Mouse (Mus musculus): ENCODE data around the gene Fcgr3. TPM values are rescaled to one million over a fixed set of nuclear protein-coding genes. Genes with fewer than 3 reads are reported as not detected.

Gene Fcgr3
- total and polyA plus RNA-seq, 3 experiments: 3.7 to 8.5 (median 6.1) TPM

- no peaks in the 10 kb centered on the region for H3K36me3 ChIP-seq (replicated peaks in 1 of 2; ENCODE audit: control insufficient read depth in 1 of 2, insufficient read depth in 1 of 2, low read length in 1 of 2)
- H3K9ac ChIP-seq (ENCODE audit: insufficient read depth, low read depth): no peak overlapping the region
- no peak for DNase-seq (ENCODE audit: extremely low read depth)
- no peak overlapping the region for H3K27ac ChIP-seq (ENCODE audit: insufficient read depth, low read depth)
- no peaks in the 10 kb centered on the region for H3K79me2 ChIP-seq (replicated peaks; ENCODE audit: control insufficient read depth, extremely low read depth, insufficient read depth, poor library complexity, severe bottlenecking)
- no peaks in the 10 kb centered on the region for H3K27me3 ChIP-seq (replicated peaks)
- no peak overlapping the region for H3K4me2 ChIP-seq (ENCODE audit: insufficient read depth, low read depth, poor library complexity, severe bottlenecking)
- no peak overlapping the region for H3K4me3 ChIP-seq (replicated peaks in 1 of 3; ENCODE audit: low read depth in 2 of 3, low read length in 2 of 3, poor library complexity in 1 of 3)
- dilution Hi-C loops (cut with MboI; ENCODE audit: extremely low pct_ligation_motif_present, extremely low pct_unique_long_range_greater_than_20kb, low sequenced_read_pairs) (no loop called here), in situ Hi-C loops (cut with MboI; ENCODE audit: low pct_ligation_motif_present, low pct_unique_long_range_greater_than_20kb, low sequenced_read_pairs) (no loop called here)
- TF ChIP-seq MAZ (IDR thresholded peaks at IDR 0.05; ENCODE audit: low read depth, low read length) (no peak), HCFC1 (IDR thresholded peaks at IDR 0.05; ENCODE audit: low read depth, low read length) (no peak), ZC3H11A (IDR thresholded peaks at IDR 0.05; ENCODE audit: low read depth, low read length) (no peak), NELFE (IDR thresholded peaks at IDR 0.05; ENCODE audit: low read depth, low read length) (no peak), USF2 (conservative IDR thresholded peaks at IDR 0.05; ENCODE audit: low read depth, low read length) (no peak), RCOR1 (conservative IDR thresholded peaks at IDR 0.05; ENCODE audit: low read depth, low read length) (no peak), POLR2AphosphoS2 (IDR thresholded peaks at IDR 0.05; ENCODE audit: low read depth, low read length) (no peak), CHD2 (IDR thresholded peaks at IDR 0.05; ENCODE audit: low read length) (no peak), ZNF384 (IDR thresholded peaks at IDR 0.05; ENCODE audit: low read depth, low read length) (no peak), JUN (IDR thresholded peaks at IDR 0.05; ENCODE audit: insufficient read depth, low read depth, low read length) (no peak), GABPA (IDR thresholded peaks at IDR 0.05; ENCODE audit: insufficient replicate concordance, low read depth, low read length) (no peak), CHD1 (IDR thresholded peaks at IDR 0.05; ENCODE audit: low read depth, low read length) (no peak)
- peaks cover 2 to 3% of the 10 kb centered on the region in 2 experiments for H3K4me1 ChIP-seq (ENCODE audit: control insufficient read depth in 1 of 2, insufficient read depth in 2 of 2)
- peaks cover 11% of the 10 kb centered on the region for H3K9me3 ChIP-seq (replicated peaks; ENCODE audit: low read length)
These were observed 53.0 kb downstream of the Fcgr3 start for GRCm38 (mm10) chr1:171011733-171012132.

- H3K4me3 ChIP-seq (replicated peaks in 1 of 3; ENCODE audit: low read depth in 2 of 3, low read length in 2 of 3, poor library complexity in 1 of 3): no peak overlapping the region
- H3K79me2 ChIP-seq (replicated peaks; ENCODE audit: control insufficient read depth, extremely low read depth, insufficient read depth, poor library complexity, severe bottlenecking): no peaks in the 10 kb centered on the region
- peak; percentile 41 for DNase-seq (ENCODE audit: extremely low read depth)
- H3K4me2 ChIP-seq (ENCODE audit: insufficient read depth, low read depth, poor library complexity, severe bottlenecking): no peak overlapping the region
- peaks cover 24 to 35% of the 10 kb centered on the region in 2 experiments for H3K4me1 ChIP-seq (ENCODE audit: control insufficient read depth in 1 of 2, insufficient read depth in 2 of 2)
- H3K36me3 ChIP-seq (replicated peaks in 1 of 2; ENCODE audit: control insufficient read depth in 1 of 2, insufficient read depth in 1 of 2, low read length in 1 of 2): no peaks in the 10 kb centered on the region
- TF ChIP-seq JUN (IDR thresholded peaks at IDR 0.05; ENCODE audit: insufficient read depth, low read depth, low read length) (no peak), ZKSCAN1 (IDR thresholded peaks at IDR 0.05; ENCODE audit: borderline replicate concordance, low read depth, low read length) (no peak), POLR2AphosphoS2 (IDR thresholded peaks at IDR 0.05; ENCODE audit: low read depth, low read length) (no peak), BHLHE40 (IDR thresholded peaks at IDR 0.05; ENCODE audit: low read depth, low read length) (no peak), CTCF (conservative IDR thresholded peaks at IDR 0.05 in 1 of 2, IDR thresholded peaks at IDR 0.05 in 1 of 2; ENCODE audit: low read depth in 2 of 2, low read length in 2 of 2) (peak; percentile 53 to 69), RCOR1 (conservative IDR thresholded peaks at IDR 0.05; ENCODE audit: low read depth, low read length) (no peak), MYC (IDR thresholded peaks at IDR 0.05; ENCODE audit: low read depth, low read length) (0 out of 2 replicates have a peak, but pooled peaks have one; percentile 18), MAZ (IDR thresholded peaks at IDR 0.05; ENCODE audit: low read depth, low read length) (no peak), RAD21 (IDR thresholded peaks at IDR 0.05; ENCODE audit: low read depth, low read length) (peak; percentile 20), ELF1 (IDR thresholded peaks at IDR 0.05; ENCODE audit: low read depth, low read length) (no peak), HCFC1 (IDR thresholded peaks at IDR 0.05; ENCODE audit: low read depth, low read length) (no peak), USF1 (IDR thresholded peaks at IDR 0.05; ENCODE audit: low read depth, low read length) (no peak), TCF12 (IDR thresholded peaks at IDR 0.05; ENCODE audit: low read depth, low read length) (no peak), POLR2A (IDR thresholded peaks at IDR 0.05; ENCODE audit: low read depth, low read length) (no peak), ZMIZ1 (IDR thresholded peaks at IDR 0.05; ENCODE audit: low read depth, low read length) (no peak), CHD2 (IDR thresholded peaks at IDR 0.05; ENCODE audit: low read length) (no peak), SIN3A (IDR thresholded peaks at IDR 0.05; ENCODE audit: low read length) (no peak), SMC3 (IDR thresholded peaks at IDR 0.05; ENCODE audit: low read depth, low read length) (peak; percentile 33), MAX (IDR thresholded peaks at IDR 0.05; ENCODE audit: low read length) (no peak), EP300 (IDR thresholded peaks at IDR 0.05; ENCODE audit: low read length) (no peak), MAFK (IDR thresholded peaks at IDR 0.05; ENCODE audit: insufficient replicate concordance, low read length) (no peak), CHD1 (IDR thresholded peaks at IDR 0.05; ENCODE audit: low read depth, low read length) (no peak), UBTF (IDR thresholded peaks at IDR 0.05; ENCODE audit: low read depth, low read length) (no peak), MXI1 (IDR thresholded peaks at IDR 0.05; ENCODE audit: low read depth, low read length) (no peak), TBP (conservative IDR thresholded peaks at IDR 0.05; ENCODE audit: low read depth, low read length) (no peak), ZNF384 (IDR thresholded peaks at IDR 0.05; ENCODE audit: low read depth, low read length) (no peak), PAX5 (IDR thresholded peaks at IDR 0.05; ENCODE audit: low read length) (no peak)
- peaks cover 6% of the 10 kb centered on the region for H3K9me3 ChIP-seq (replicated peaks; ENCODE audit: low read length)
- no peak overlapping the region for H3K9ac ChIP-seq (ENCODE audit: insufficient read depth, low read depth)
- peak overlapping the region; percentile 89 for H3K27ac ChIP-seq (ENCODE audit: insufficient read depth, low read depth)
- dilution Hi-C loops (cut with MboI; ENCODE audit: extremely low pct_ligation_motif_present, extremely low pct_unique_long_range_greater_than_20kb, low sequenced_read_pairs): no loop called here
- no peaks in the 10 kb centered on the region for H3K27me3 ChIP-seq (replicated peaks)
- in situ Hi-C loops (cut with MboI; ENCODE audit: low pct_ligation_motif_present, low pct_unique_long_range_greater_than_20kb, low sequenced_read_pairs): no loop called here
These were observed 57.8 kb downstream of the Fcgr3 start for GRCm38 (mm10) chr1:171006905-171007304.

Data from CH12.LX (cell line).